Mouse (Mus musculus): ENCODE measurements at regions not wholly inside any gene's neighbourhood (a gene's known extent, or its start where the extent isn't known, plus 50 kb on each side); places are given as distances from the start of the nearest gene placed in this dataset.

DNA sequence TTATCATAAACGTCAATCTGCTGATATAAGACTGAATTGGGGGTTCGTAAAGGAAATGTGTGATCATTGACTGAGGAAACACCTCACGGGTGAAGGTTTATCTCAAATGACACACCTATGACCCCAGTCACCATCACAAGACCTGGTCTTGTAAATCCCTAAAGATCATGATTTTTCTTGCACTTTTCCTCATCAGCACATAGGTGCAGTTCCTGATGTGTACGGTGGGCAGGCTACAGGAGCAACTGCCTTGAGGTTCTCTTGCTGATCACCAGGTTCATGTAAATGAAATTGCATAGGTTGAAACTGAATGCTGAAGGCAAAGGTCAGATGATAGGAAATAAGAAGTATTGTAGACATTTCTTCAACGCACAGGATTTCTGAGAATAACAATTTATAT, 277.1 kb downstream of the Rnf152 start:
- no peak for DNase-seq (ENCODE audit: low spot score in 2 of 2)

DNA sequence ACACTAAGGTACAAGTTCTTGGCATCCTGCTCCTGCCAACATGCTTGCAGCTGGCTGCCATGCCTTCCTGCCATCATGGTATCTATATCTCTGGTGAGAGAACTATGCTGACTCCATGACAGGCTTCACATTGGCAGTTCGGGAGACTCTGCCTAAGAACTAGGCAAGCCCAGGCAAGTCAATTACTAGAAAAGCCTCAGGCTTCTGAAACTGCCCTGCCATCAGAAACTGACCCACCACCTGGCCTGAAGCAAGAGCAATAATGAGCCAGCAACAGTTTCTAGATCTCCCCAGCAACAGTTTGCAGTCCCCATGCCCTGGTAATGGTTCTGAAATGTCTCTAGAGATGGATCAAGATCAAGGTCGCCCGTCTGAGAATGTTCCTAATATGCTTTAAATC, 280.8 kb downstream of the Rnf152 start:
- no peak for DNase-seq (ENCODE audit: low spot score in 2 of 2)

DNA sequence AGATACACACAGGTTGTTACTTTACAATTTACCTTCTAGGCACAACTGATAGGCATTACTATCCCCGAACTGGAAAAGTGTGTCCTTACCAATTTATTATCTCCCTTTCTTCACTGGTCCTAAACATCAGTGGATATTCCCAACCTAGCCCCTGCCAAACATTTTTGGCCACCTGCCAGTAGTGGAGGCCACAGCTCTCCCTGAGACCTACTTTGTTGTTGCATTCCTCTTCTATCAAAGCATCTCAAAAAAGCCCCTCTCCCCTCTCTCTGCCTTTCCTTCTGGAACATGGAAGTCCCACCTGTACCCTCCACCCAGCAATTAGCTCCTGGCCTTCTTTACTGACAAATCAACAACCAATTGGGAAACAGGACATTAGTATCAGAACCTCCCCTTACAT, 282.2 kb downstream of the Rnf152 start:
- no peak for DNase-seq (ENCODE audit: low spot score in 2 of 2)

DNA sequence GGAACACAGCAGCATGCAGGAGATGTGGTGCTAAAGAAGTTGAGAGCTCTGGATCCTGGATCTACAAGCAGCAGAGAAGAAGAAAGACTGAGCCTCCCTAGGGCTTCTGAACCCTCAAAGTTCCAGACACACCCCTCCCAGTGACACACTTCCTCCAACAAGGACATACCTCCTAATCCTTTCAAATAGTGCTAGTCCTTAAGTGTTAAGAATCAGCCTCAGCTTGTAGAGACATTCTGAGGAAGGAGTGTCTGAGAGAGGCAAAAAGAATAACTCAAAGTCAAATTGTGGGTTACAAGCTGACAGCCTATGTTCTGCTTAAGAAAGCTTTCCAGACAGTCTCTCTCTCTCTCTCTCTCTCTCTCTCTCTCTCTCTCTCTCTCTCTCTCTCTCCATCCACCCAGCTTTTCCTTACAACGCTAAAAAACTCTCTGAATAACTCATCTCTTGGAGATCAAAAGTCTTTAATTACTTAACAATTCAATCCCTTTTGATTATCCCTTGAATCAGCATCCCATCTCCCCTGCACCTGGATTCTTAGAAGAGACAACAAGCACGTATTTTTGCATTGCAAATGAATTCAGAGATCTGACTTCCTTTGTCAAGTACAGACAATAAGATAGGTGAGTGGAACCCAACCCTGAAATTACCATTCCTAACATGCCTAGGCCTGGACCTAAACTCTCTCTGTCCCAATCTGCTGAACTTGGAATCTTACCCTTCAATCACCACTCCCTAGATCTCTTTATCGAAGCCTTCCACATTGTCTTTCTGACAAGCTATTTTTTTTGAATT, 285.7 kb downstream of the Rnf152 start:
- no peak for DNase-seq (ENCODE audit: low spot score in 2 of 2)

DNA sequence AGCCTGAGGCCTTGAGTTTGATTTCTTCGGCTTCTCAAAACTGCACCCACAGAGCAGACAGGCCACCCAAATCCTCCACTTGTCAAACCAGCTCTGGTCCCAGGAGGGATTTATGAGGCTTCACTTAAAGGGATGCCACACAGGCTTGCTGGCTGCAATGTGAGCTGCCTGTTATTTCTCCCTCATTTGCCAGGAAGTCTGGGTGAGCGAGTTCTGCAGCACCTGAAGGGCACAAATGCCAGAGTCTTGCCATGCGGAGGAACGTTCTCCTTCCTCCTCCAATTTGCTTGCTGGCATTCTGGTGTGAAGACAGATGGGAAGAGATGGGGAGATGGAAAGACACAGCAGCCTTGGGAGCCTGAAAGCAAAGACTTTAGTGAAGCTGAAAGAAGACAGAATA, 288.6 kb downstream of the Rnf152 start:
- no peak for DNase-seq (ENCODE audit: low spot score in 2 of 2)

DNA sequence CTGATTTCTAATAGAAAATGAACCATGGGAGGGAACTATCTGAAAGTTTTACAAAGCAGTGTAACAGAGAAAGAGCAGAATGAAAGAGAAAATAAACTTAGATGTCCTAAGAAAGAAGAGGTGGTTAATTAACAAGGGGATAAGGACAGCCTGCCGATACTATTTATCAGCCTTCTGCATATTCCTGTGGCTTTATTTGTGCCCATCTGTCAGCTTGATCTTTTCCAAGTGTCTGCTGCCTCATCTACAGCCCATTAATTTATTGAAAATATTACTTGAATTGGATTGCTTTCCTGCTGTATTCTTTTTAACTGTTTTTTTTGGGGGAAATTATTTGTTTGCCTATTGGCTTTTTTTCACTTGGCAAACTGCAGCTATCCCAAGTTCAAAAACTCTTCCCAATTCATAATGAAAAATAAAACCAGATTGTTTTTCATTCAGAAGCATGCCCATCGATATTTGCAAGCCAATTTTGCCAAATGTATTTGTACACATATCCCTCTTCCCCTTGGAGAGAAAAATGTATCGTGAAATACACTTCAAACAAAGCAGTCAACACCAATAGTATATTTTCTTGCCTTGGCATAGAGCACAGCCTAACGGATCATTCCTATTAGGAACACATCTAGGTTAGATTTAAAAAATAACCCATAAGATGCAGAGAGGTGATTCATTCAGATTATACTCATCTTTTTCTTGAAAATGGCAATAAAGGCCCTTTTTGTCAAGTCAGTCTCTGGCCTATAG, 289.3 kb downstream of the Rnf152 start:
- no peak for DNase-seq (ENCODE audit: low spot score in 2 of 2)

DNA sequence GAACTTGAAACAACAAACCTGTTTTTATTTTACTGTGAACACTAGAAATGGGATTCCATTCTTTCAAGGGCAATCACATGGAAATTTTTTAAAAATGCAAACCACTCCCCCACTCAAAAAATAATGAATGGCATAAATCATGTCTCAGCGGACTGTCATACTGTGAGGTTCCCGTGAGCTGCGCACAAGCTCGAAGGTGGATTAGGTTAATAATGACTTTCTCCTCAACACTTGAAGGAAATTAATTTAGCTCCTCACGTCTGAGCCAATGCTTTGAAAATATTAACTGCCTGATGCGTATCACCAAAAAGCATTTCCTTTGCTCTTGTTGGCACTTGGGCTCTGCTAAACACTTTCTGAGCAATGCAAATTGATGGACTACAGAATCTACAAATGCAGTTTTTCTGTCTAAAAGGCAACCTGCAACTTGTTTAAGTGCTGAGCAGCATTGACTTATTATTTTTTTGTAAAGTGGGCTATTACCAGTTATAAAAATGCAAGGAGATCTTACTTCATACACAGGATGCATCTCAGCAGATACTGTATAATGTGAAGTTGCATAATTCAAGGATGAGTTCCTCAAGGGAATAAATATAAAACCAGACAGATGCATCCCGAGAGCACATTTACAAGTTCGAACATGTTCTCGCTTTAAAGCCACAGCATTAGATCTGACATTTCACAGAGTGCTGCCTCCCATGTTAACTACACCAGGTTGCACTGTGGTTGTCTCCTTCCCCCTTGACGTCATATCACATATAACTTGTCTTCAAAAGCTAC, 282.4 kb downstream of the Cdh20 start:
- no peak for DNase-seq (ENCODE audit: low spot score in 2 of 2)
